Mouse (Mus musculus) brain, embryonic 14.5 days (tissue): Measurements from ENCODE around the gene Rbm26. TPM values are rescaled to one million over a fixed set of nuclear protein-coding genes. Genes with fewer than 3 reads are reported as not detected.
A peak's percentile ranks its signal among the peaks of the same experiment; 100 is the strongest.

Source experiments
- DNase-seq: peaks from one replicate; pipeline ENCODE4 v3.0.0-alpha.2; 2011; ENCODE audit warnings: low read depth
- CTCF ChIP-seq: fragments of 200-500 bp; IDR thresholded peaks from 2 replicates; pipeline ENCODE4 v1.5.1; 2012; ENCODE audit warnings: inconsistent platforms, mild to moderate bottlenecking, moderate library complexity, borderline replicate concordance; ENCODE audit not compliant: insufficient read depth, insufficient read length; ENCODE audit errors: extremely low read depth
- POLR2A ChIP-seq: fragments of 200-500 bp; IDR thresholded peaks from 2 replicates; pipeline ENCODE4 v1.6.1; 2012; ENCODE audit warnings: mild to moderate bottlenecking, inconsistent platforms, borderline replicate concordance; ENCODE audit not compliant: poor library complexity, insufficient read depth, insufficient read length, severe bottlenecking; ENCODE audit errors: extremely low read depth
- polyA plus RNA-seq: library from polyadenylated mRNA; depleted of rRNA; stranded (reverse); fragments of >200 nt; gene quantifications from 2 replicates; pipeline ENCODE4 v1.2.3, GENCODE M21; 2012; rRNA removed

Gene Rbm26
- 57.6 and 59.7 TPM in 2 replicates for polyA plus RNA-seq

GRCm38 (mm10) chr14:105177238-105177693, at the start of gene Rbm26:
Gene Rbm26, minus strand, starts transcription at chr14:105177327.
- TF ChIP-seq CTCF = no peak
- TF ChIP-seq POLR2A = peak; percentile 68; the same call in 1 of the 2 replicates
- peak; percentile 99 for DNase-seq

GRCm38 (mm10) chr14:105225790-105226189, 48.7 kb upstream of the Rbm26 start:
- TF ChIP-seq POLR2A (no peak), CTCF (no peak)
- DNase-seq = no peak

- no peak for TF ChIP-seq POLR2A
- TF ChIP-seq CTCF = no peak
- no peak for DNase-seq
These were observed 45.1 kb upstream of the Rbm26 start for GRCm38 (mm10) chr14:105222240-105222639.

GRCm38 (mm10) chr14:105219525-105220376, 42.6 kb upstream of the Rbm26 start:
- TF ChIP-seq POLR2A (no peak), CTCF (no peak)
- peak; percentile 61 for DNase-seq

DNA sequence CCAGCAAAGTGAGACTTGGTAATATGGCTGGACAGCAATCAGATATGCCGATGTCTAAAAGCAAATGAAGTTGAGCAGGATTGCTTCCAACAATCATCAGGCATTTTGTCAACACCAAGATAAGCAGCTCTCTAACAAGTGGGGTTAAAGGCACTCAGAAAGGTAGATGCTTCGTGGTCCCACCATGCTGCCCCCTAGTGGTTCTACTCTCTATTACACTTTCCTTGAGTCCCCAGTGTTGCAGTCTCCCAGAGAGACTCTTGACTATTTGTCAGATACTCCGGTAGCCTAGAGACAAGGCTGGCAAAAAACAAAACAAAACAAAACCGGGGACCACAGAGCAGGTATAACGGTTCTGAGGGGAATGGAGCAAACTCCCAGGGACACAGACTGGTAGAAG, 21.3 kb upstream of the Rbm26 start:
- TF ChIP-seq POLR2A = no peak
- peak; percentile 22; the same call in 1 of the 2 replicates for TF ChIP-seq CTCF
- no peak for DNase-seq

- DNase-seq = peak; percentile 20
- TF ChIP-seq CTCF (no peak), POLR2A (no peak)
These were observed 17.6 kb upstream of the Rbm26 start for GRCm38 (mm10) chr14:105194682-105195081.

GRCm38 (mm10) chr14:105184866-105185265, 7.7 kb upstream of the Rbm26 start:
- peak; percentile 37 for DNase-seq
- TF ChIP-seq CTCF (no peak), POLR2A (no peak)

DNA sequence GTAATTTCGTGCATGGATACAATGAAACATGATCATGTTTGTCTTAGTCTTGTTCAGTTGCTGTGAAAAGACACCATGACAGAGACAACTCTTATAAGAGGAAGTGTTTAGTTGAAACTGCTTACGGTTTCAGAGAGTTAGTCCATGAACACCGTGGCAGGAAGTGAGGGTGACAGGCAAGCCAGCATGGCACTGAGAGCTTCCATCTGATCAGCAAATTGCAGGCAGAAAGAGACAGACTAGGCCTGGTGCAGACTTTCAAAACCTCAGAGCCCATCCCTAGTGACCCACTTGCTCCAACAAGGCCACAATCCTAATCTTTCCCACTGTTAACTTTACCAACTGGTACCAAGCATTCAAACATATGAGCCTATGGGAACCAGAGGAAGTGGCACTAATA, 5.7 kb upstream of the Rbm26 start:
- no peak for DNase-seq
- TF ChIP-seq CTCF (no peak), POLR2A (no peak)

DNA sequence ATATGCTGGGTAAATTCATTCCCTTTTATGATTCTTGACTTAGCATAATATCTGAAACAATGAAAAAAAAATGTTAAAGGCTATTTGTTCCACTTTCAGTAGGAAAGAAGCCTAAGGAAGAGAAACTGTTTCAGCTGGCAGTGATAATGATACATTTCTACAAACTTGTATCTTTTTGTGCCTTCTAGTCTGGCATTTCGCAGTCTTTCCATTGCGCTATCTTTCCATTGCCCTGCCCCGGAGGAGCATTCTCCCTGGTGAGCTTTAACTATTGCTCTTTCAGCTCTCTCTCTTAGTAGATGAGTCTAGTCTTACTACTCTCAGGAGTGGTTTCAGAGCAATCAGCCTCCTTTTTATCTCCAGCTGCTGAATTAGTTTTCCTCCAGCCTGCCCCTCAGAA, 2.6 kb upstream of the Rbm26 start:
- TF ChIP-seq POLR2A = no peak
- no peak for DNase-seq

GRCm38 (mm10) chr14:105178996-105179395, 1.9 kb upstream of the Rbm26 start:
- no peak for DNase-seq
- no peak for TF ChIP-seq CTCF

GRCm38 (mm10) chr14:105176381-105177168, 552 bp downstream of the Rbm26 start:
- DNase-seq = peak; percentile 33
- no peak for TF ChIP-seq CTCF
- TF ChIP-seq POLR2A = no peak
